ENCODE assay signal across 18 mouse cellular contexts in genomic region chr1:75988496-75988895, GRCm38 (mm10).
"Had no signal": no experiment of that assay in that cellular context is flagged by ENCODE, and none has a peak within 500 bp of the region (broad histone marks: within the 10 kb centered on the region; RNA-seq: fewer than 3 reads in every experiment).

No protein-coding gene starts in this region.

- H3K9ac ChIP-seq: lung, embryonic 14.5 days; midbrain, embryonic 12.5 days; neural tube, embryonic 13.5 days; neural tube, embryonic 15.5 days had no signal

- H3K27me3 ChIP-seq: midbrain, embryonic 12.5 days; neural tube, embryonic 13.5 days; neural tube, embryonic 15.5 days had no signal

- H3K4me2 ChIP-seq: lung, embryonic 14.5 days; midbrain, embryonic 12.5 days; neural tube, embryonic 13.5 days; neural tube, embryonic 15.5 days had no signal

- H3K36me3 ChIP-seq: midbrain, embryonic 10.5 days; midbrain, embryonic 12.5 days; neural tube, embryonic 13.5 days; neural tube, embryonic 15.5 days had no signal

- H3K27ac ChIP-seq: midbrain, embryonic 10.5 days; midbrain, embryonic 12.5 days; neural tube, embryonic 13.5 days; neural tube, embryonic 15.5 days had no signal

- H3K9me3 ChIP-seq: midbrain, embryonic 10.5 days; midbrain, embryonic 12.5 days; neural tube, embryonic 13.5 days; neural tube, embryonic 15.5 days had no signal

- H3K4me1 ChIP-seq: midbrain, embryonic 12.5 days; neural tube, embryonic 13.5 days; neural tube, embryonic 15.5 days had no signal

- H3K4me3 ChIP-seq: midbrain, embryonic 10.5 days; midbrain, embryonic 12.5 days; myocyte; neural tube, embryonic 13.5 days; neural tube, embryonic 15.5 days had no signal

- DNase-seq: lung, adult 18-20 months; lung, embryonic 14.5 days; lung, postnatal 4 days; midbrain, embryonic 14.5 days; retina, postnatal 1 day; right cerebral cortex, adult 18-20 months; right cerebral cortex, postnatal 25 days; right cerebral cortex, postnatal 4 days; spleen, adult 18-20 months; thymus, adult 18-20 months; thymus, postnatal 14 days; thymus, postnatal 36 days had no signal

- ATAC-seq: midbrain, embryonic 16.5 days had no signal
